Mouse (Mus musculus) liver, embryonic 11.5 days (tissue): Measurements from ENCODE around the gene Pbxip1. TPM values are rescaled to one million over a fixed set of nuclear protein-coding genes. Genes with fewer than 3 reads are reported as not detected.
A peak's percentile ranks its signal among the peaks of the same experiment; 100 is the strongest.

Experiments
- ATAC-seq: fragments of 200-750 bp; cut with Nextera tagmentation; replicated peaks from 2 replicates; pipeline ENCODE4 v1.8.0; 2017; ENCODE audit warnings: moderate number of reproducible peaks, mild to moderate bottlenecking, moderate TSS enrichment, moderate library complexity; ENCODE audit not compliant: low FRiP score
- DNase-seq: peaks from one replicate; pipeline ENCODE4 v3.0.0-alpha.2; 2017; ENCODE audit warnings: low spot score
- H3K27ac ChIP-seq: fragments of 300-500 bp; sonication (generic); 2 replicates; pipeline ENCODE4 v1.5.1; 2014; ENCODE audit warnings: mild to moderate bottlenecking, low read depth, low read length, control low read depth
- H3K27me3 ChIP-seq: fragments of 300-500 bp; sonication (generic); replicated peaks from 2 replicates; pipeline ENCODE4 v1.6.1; 2014; ENCODE audit warnings: low read length, mixed read lengths; ENCODE audit not compliant: control insufficient read depth, insufficient read depth
- H3K36me3 ChIP-seq: fragments of 300-500 bp; sonication (generic); 2 replicates; pipeline ENCODE4 v1.6.1; 2014; ENCODE audit warnings: mild to moderate bottlenecking, low read length, moderate library complexity, mixed read lengths; ENCODE audit not compliant: control insufficient read depth, insufficient read depth
- H3K4me1 ChIP-seq: fragments of 300-500 bp; sonication (generic); replicated peaks from 2 replicates; pipeline ENCODE4 v1.6.1; 2014; ENCODE audit warnings: low read length, mixed read lengths; ENCODE audit not compliant: control insufficient read depth, insufficient read depth
- H3K4me2 ChIP-seq: fragments of 300-500 bp; sonication (generic); 2 replicates; pipeline ENCODE4 v1.6.1; 2014; ENCODE audit warnings: mild to moderate bottlenecking, control low read depth, moderate library complexity
- H3K4me3 ChIP-seq: fragments of 300-500 bp; sonication (generic); 2 replicates; pipeline ENCODE4 v1.5.1; 2014; ENCODE audit warnings: low read depth, low read length, control low read depth
- H3K9ac ChIP-seq: fragments of 300-500 bp; sonication (generic); 2 replicates; pipeline ENCODE4 v1.6.1; 2014; ENCODE audit warnings: low read depth, low read length, control low read depth
- H3K9me3 ChIP-seq: fragments of 300-500 bp; sonication (generic); 2 replicates; pipeline ENCODE4 v1.6.1; 2016; ENCODE audit warnings: low read length, inconsistent platforms, mixed read lengths; ENCODE audit not compliant: control insufficient read depth
- WGBS: fragments of 180-500 bp; shearing (Covaris S2); extraction: QIAGEN DNeasy Blood & Tissue Kit; methylation state at CpG from one replicate; pipeline ENCODE4 v1.1.7; 2014; 5-methylcytosine and 5-hydroxymethylcytosine counted together
- polyA plus RNA-seq: library from polyadenylated mRNA; unstranded; fragments of >200 nt; fragmentation: Nextera tagmentation; extraction: Ambion mirVana; gene quantifications from 2 replicates; pipeline ENCODE4 v1.2.1, GENCODE M21; 2014

The Pbxip1 gene
- 8.3 and 8.7 TPM in 2 replicates for polyA plus RNA-seq

DNA sequence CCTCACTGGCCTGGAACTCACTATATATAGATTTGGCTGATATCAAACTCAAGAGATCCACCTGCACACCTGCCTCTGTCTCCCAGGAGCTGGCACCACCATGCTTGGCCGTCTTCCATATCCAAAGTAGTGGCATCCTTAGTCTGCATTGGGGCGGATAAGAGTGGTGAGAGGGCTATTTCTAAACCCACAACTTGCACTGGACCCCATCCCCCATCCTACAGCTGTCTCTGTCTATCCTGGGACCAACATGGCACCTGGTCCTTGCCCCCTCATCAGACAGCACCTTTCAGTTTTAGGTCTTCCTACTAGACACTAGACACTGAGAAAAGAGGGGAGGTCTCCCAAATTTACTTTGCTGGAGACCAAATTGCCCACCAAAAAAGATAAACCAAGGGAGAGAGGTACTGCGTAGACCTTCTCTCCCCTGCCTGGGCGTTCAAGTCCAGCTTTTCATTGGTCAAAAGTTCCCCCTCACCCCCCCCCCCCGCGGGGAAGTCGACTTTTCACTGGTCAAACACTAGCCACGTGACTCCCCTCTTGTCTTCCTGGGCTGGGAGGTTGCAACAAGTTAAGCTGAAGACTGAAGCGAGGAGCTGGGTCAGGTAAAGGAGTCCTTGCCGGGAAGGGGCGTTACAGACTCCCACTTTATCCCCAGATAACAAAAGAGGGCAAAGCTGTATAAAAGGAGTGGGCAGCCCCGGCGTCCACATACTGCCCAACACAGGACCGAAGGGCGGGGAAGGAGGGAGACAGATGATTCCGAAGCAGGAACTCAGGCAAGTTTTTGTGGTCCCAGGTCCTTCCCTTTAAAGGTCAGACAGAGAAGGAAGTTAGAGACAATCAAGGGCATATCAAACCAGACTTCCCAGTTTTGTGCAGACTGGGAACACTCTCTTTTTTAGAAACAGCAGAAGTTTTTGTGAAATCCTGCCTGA is at the start of gene Pbxip1:
Gene Pbxip1 (plus strand): TSS at position 531 of the 938 bp plus-strand sequence.
- peak; percentile 66 for DNase-seq

DNA sequence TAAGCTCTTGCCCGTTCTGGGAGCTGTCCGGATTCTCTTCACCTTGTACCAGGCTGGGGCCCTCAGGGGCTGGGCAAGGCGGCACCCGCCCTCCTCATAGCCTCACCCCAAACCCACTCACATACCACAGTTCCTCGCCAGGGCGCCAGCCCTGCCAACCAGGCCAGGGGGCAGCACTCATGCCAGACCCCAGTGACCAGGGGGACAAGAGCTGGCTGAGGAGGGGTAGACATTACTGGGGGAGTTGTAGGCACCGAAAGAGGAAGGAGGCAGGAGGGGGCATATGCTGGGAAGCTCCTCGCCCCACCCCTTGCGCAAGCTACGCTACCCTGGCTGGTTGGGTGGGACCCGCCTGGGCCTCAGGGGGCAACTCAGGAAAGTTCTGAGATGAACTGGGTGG is 48.9 kb upstream of the Pbxip1 start:
- WGBS: 71% methylated on average over 11 of the region's 11 CpGs
- Histone ChIP-seq H3K4me3 (peak overlapping the region; percentile 1; the same call in 1 of the 2 replicates), H3K27ac (no peak overlapping the region)

More for the DNA sequence above, at the start of gene Pbxip1:
- Histone ChIP-seq H3K4me3 (peak within 1 kb of the TSS; percentile 54), H3K27me3 (no peaks in the 10 kb centered on the region), H3K4me2 (peak within 1 kb of the TSS; percentile 75), H3K4me1 (peaks cover 11% of the 10 kb centered on the region), H3K9me3 (no peaks in the 10 kb centered on the region), H3K36me3 (peaks cover 20% of the 10 kb centered on the region), H3K27ac (peak within 1 kb of the TSS; percentile 33; the same call in 1 of the 2 replicates), H3K9ac (peak within 1 kb of the TSS; percentile 60)
- peak; percentile 83 for ATAC-seq
- WGBS: 3% methylated on average over 16 of the region's 16 CpGs

DNA sequence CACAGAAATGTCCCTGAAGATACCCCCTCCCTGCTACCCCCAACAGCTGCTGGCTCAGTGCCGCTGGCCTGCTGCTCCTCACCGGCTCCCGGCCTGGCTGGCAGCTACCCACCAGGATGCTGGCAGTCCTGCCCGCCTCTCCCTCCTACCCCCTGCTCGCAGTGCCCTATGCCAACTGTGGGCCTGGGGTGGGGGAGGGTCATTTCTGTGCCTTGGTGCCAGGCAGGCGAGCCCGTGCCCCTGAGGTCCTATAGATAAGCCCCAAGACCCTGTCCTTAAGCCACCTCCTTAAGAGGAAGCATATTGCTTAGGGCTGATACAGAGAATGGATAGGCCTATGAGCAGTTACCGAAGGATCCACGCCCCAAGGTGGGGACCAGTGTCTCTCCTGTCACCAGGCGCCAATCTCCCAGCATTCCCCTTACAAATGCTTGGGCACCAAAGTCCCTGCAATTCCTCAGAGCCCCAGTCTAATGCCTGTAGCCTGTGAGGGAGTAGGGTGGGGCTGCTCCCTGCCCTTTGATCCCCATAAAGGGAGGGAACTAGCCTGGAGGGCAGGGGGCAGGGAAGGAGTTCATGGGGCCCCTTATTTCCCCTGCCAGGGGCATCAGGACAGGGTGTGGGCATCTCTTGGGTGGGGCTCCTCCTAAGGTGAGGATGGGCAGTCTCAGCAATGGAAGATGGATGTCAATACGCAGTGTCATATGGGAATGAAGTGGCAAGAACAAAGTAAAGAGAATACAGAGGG is 48.2 kb upstream of the Pbxip1 start:
- Histone ChIP-seq H3K36me3 (no peaks in the 10 kb centered on the region; the same call in 1 of the 2 replicates), H3K27ac (no peak overlapping the region), H3K4me1 (peaks cover 54% of the 10 kb centered on the region), H3K9me3 (no peaks in the 10 kb centered on the region), H3K9ac (0 out of 2 replicates have a peak overlapping the region, but pooled peaks have one; percentile 11), H3K27me3 (no peaks in the 10 kb centered on the region; the same call in 1 of the 2 replicates), H3K4me2 (peak overlapping the region; percentile 28; the same call in 1 of the 2 replicates), H3K4me3 (no peak overlapping the region)
- DNase-seq: no peak
- 61% methylated on average over 11 of the region's 11 CpGs for WGBS
- no peak for ATAC-seq

More for the DNA sequence above, 48.9 kb upstream of the Pbxip1 start:
- Histone ChIP-seq H3K4me1 (peaks cover 50% of the 10 kb centered on the region), H3K4me2 (peak overlapping the region; percentile 28; the same call in 1 of the 2 replicates), H3K9ac (no peak overlapping the region), H3K36me3 (no peaks in the 10 kb centered on the region; the same call in 1 of the 2 replicates), H3K27me3 (no peaks in the 10 kb centered on the region; the same call in 1 of the 2 replicates), H3K9me3 (no peaks in the 10 kb centered on the region)
- DNase-seq (no peak), ATAC-seq (no peak)

DNA sequence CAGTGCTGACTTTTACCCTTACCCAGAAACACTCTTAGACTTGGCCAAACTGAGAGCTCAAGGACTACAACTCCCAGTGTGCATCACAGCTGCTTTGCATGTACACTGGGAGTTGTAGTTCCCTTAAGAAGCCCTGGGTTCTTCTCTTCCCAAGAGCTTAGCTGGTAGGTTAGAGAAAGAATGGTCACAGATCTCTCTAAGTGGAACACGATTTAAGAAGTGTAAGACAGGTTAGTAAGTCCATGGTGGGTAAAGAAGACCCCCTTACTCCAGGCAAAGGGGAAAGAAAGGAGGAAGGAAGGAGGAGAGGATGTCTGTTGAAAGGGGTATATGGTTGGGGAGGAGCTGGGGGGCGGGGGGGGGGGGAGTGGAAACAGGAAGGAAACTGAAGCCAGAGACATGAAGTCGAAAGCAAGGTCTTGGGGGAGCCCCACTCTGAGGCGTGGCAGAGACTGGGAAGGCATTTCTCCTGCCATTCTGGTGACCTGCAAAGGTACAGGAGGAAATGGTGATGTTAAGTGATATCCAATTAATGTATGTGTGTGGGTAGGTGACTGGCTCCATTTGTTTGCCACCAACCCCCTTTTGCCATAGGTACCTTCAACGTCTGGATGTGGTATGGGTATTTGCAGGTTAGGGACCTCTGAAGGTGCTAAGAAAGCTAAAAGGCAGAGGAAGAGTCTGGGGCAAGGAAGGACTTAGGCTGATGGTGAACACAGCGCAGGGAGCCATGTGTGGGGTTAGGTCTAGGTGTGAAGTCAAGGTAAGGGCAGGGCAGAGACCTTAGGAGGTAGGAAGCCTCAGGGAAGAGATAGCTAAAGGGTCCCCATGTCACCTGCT is 47.4 kb upstream of the Pbxip1 start:
- Histone ChIP-seq H3K27me3 (no peaks in the 10 kb centered on the region; the same call in 1 of the 2 replicates), H3K9me3 (no peaks in the 10 kb centered on the region), H3K4me2 (no peak overlapping the region), H3K36me3 (no peaks in the 10 kb centered on the region; the same call in 1 of the 2 replicates), H3K27ac (no peak overlapping the region), H3K4me1 (peaks cover 57% of the 10 kb centered on the region), H3K9ac (no peak overlapping the region), H3K4me3 (no peak overlapping the region)
- DNase-seq (no peak), ATAC-seq (no peak)
- 47% methylated on average over 6 of the region's 6 CpGs for WGBS

DNA sequence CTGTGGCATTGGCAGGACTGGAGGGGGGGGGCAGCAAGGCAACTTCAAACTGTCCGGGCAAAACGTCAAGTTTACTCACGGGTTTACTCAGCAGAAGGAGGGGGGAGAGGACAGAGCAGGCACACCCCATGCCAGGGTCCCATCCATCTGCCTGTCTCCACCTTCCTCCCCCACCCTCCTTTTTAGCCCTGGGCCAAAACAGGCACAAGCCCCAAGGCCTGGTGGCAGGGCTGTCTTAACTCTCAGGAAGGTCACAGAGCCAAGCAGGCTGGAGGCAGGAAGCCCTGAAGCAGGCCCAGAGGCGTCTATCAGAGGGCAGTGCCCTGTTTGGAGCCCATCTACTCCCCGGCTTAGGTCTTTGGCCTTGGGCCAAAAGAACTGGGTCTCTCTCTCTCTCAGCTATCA is 46.4 kb upstream of the Pbxip1 start:
- Histone ChIP-seq H3K27me3 (no peaks in the 10 kb centered on the region; the same call in 1 of the 2 replicates), H3K27ac (no peak overlapping the region), H3K9me3 (no peaks in the 10 kb centered on the region), H3K9ac (no peak overlapping the region), H3K4me2 (no peak overlapping the region; the same call in 1 of the 2 replicates), H3K4me3 (no peak overlapping the region), H3K36me3 (no peaks in the 10 kb centered on the region; the same call in 1 of the 2 replicates), H3K4me1 (peaks cover 57% of the 10 kb centered on the region)
- 42% methylated on average over 5 of the region's 5 CpGs for WGBS
- ATAC-seq: no peak
- no peak for DNase-seq

DNA sequence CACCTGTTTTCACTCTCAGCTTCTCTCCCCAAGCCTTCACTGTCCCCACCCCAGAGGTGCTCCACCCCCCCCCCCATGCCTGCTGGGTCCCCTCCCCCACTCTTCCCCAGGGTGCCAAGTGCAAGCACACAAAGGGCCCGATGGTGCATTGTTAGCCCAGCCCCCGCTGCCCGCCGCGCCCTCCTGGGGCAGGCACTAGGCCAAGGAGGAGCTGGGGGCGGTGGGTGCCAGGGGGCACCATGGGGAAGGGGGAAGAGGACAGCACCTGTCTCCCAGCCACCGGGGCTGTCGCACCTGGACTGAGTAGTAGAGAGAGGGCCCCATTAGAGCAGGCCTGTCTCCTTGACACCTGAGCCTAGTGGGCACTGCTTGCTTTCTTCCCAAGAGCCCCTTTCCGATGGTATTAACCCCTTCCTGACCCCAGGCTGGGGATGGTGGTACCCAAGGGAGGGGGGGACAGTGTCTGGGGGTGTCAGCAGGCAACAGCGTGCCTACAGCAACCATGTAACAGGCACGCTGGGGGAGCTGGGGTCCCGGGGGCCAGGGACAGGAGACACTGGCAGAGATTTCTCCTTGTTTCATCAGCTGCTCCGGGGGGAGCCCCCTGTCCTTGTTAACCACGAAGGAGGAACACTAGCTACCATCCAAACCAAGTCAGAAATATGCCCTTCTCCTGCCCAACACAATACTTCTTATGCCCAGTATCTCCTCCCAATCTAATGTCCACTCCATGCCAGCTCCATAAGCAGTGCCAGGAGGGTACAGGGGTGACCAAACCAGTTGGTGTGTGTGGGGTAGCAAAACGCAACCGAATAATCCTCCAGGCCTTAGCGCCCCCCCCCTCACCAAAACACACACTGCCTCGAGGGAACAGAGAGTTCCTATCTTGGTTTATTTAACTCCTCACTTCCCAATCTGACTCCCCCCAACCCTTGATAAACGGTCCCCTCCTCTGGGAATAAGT is 45.5 kb upstream of the Pbxip1 start:
- peak overlapping the region; percentile 43; the same call in 1 of the 2 replicates for H3K27ac ChIP-seq
- H3K36me3 ChIP-seq: no peaks in the 10 kb centered on the region; the same call in 1 of the 2 replicates
- H3K4me3 ChIP-seq: peak overlapping the region; percentile 64
- H3K9me3 ChIP-seq: no peaks in the 10 kb centered on the region
- WGBS: 24% methylated on average over 19 of the region's 19 CpGs
- ATAC-seq (no peak), DNase-seq (no peak)
- H3K27me3 ChIP-seq: no peaks in the 10 kb centered on the region; the same call in 1 of the 2 replicates
- peak overlapping the region; percentile 99 for H3K4me2 ChIP-seq
- peaks cover 50% of the 10 kb centered on the region for H3K4me1 ChIP-seq
- peak overlapping the region; percentile 61 for H3K9ac ChIP-seq
